Mouse (Mus musculus) granulocyte monocyte progenitor cell, adult 5-6 weeks (primary cell): ENCODE results near the gene Ehmt1. TPM values are rescaled to one million over a fixed set of nuclear protein-coding genes. Genes with fewer than 3 reads are reported as not detected.
A peak's percentile ranks its signal among the peaks of the same experiment; 100 is the strongest.

Experiments used
- ATAC-seq: replicated peaks from 2 replicates; pipeline ENCODE4 v1.8.0; 2016; ENCODE audit warnings: mild to moderate bottlenecking, moderate TSS enrichment, inconsistent platforms; ENCODE audit not compliant: poor library complexity, severe bottlenecking
- total RNA-seq, 2 experiments: library from RNA; stranded (forward) in 1 of 2; stranded (reverse) in 1 of 2; fragments of 200-712, 200-1000 nt in 1 of 2; fragments of >200 nt in 1 of 2; fragmentation: Nextera tagmentation in 1 of 2; gene quantifications; 2 replicates each; pipeline ENCODE4 v1.2.3; 2014 to 2017

Ehmt1 gene
- total RNA-seq (2014; fragmentation: Nextera tagmentation) (61.9 and 82.0 TPM in 2 replicates), total RNA-seq (2017) (91.2 and 105 TPM in 2 replicates)

DNA sequence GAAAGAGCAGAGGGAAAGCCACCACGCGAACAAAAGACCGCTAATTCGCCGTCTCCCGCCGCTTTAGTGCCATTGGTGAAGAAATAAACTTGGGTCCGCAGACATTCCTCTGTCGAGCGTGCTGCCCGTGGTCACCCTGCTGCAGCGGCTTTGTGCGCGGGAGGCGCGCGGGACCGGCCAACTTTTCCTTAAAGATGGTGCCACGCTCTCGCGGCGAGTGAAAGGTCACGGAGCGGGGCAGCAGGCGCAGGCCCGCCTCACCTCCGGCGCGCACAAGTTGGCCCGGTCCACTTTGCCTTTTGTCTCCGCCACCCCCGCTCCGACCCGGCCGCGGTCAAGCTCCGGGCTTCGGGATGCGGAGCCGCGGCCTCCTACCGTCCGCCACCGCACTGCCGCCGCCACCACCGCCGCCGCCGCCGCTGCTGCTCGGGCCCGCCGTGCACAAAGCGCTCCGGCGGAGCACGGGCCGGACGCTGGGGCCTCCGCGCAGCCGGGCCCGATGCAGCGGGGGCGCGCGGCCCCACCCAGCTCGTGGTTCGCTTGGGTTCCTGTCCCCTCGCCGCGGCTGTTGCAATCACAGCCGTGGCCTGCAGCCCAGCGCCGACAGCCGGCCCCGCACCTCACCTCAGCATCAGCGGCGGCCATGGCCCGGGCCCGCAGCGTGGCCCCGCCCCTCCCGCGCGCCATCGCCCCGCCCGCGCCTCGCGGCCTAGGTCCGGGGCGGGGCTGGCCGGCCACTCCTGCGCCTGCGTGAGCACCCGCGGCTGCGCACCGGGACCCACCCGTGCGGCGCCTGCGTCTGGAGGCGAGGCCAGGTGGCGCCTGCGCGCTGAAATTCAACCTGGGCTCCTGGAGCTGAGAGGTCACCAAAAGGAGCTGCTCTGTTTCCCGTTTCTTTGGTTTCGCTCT, at the start of gene Ehmt1:
TSS of gene Ehmt1 (minus strand) at position 685 of the 909 bp plus-strand sequence.
- ATAC-seq = peak; percentile 94

DNA sequence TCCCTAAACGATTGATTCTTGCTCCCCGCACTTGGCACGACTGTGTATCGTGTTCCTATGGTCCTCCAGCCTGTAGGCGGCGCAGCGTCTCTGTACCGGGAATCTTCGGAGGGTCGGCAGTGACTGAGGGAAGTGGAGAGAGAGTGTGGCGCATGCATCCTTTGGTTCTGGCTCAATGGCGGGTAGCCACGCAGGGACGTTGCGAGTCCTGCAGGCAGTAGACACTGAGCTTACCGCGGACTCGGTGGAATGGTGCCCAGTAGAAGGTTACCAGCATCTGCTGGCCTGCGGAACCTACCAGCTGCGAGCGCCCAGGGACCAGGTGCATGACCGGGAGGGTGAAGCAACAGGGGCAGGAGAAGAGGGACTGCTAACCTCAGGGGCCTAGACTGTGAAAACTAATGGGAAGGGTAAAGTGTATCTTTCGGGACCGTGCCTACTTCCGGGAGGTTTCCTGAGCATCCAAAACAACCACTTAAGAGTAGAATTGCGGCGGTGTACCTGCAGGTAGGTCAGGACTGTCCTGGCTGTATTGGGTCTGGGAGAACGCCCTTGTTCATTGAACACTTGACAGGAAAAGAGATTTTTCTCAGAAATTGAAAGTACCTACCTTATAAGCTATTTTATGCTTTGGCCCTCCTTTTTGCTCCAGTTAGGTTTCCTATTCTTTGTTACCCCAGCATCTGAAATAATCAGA, 43.0 kb upstream of the Ehmt1 start, which contains the start of gene Dph7:
TSS of gene Dph7 (plus strand) at position 97 of the 697 bp plus-strand sequence.
- peak; percentile 99 for ATAC-seq

DNA sequence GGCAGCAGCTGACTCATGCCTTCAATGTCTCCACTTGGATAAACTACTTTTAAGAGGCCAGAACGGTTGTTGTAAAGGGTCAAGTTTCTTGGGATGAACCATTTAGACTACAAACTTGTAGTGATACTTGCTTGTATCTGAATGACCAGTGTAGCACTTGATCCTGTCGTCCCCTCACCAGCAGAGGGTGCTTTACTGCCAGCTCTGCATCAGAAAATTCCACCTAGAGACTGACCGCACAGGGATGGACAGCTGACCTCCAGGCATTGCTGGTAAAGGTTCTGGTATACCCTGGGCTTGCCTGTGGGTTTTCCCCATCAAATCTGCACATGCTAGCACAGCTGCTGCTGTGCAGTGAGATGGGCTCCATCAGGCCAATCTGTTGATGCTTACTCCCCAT, 41.5 kb upstream of the Ehmt1 start:
- ATAC-seq = no peak

DNA sequence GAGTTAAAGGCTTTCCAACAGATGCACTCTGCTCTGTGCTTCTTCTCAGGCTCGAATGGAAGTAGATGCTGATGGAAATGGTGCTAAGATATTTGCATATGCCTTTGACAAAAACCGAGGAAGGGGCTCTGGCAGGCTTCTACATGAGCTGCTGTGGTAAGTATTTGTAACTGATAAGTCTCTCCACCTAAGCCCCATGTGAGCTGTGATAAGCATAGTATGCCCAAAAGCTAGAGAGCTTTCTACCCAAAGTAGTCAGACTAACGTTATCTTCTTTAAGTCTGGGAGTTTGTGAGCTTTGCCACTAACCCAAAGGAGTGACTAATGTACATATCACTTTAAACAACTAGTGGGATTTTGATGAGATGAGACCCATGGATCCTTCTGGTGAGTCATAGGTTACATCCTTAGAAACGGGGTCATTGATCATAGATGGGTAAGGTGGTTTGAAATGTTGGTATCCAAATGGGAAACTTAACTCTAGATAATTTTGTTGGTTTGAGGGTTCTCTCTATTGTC, 33.2 kb upstream of the Ehmt1 start:
- ATAC-seq = no peak

DNA sequence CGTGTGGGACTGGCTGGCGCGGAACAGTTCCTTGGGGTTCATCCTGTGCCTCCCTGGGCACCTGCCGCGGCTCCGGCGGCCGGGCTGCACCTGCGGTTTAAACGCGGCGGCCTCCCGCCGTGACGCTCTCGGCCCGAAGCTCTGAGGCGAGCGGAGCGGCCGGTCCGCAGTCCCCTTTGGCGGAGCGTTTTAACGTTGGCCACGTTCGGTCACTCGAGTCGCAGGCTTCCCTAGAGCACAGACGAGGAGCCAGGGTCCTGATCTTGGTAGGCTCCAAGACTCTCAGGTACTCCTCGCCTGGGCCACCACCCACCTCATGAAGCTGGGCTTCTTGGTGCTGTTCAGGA, 30.7 kb upstream of the Ehmt1 start:
- ATAC-seq = peak; percentile 21

DNA sequence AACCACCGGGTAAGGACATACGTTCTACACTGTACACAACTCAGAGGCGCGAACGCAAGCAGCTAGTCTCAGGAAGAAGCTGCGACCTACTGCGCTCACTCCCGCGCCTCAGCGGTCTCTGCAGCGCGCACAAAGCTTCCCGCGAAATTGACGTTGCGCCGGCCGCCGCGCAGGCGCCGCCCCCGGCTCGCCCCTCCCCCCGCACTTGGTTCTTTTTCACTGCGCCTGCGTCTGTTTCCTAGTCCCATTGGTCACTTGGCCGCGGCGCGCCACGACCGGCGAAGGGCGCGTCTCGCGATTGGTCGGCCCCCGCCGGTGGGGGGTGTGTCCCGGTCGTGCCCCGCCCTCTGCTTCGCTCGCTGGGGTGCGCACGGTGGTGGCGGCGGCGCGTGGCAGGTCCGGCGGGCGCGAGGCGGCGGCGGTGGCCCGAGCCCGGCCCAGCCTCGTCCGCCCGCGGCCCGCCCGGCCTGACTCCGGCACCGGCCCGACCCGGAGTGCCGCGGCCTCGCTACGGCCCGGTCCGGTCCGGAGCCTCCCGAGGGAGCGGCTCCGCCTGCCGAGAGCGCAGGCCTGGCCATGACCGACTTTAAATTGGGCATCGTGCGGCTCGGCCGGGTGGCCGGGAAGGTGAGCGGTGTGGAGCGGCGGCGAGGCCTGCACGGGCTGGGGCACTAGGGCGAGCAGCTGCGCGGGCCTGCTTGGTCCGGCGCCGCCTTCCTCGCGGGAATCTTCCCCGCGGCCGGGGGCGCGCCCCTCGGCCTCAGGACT, 30.2 kb upstream of the Ehmt1 start, which contains the start of gene Zmynd19:
TSS of gene Zmynd19 (plus strand) at position 372 of the 768 bp plus-strand sequence.
- ATAC-seq = peak; percentile 98

DNA sequence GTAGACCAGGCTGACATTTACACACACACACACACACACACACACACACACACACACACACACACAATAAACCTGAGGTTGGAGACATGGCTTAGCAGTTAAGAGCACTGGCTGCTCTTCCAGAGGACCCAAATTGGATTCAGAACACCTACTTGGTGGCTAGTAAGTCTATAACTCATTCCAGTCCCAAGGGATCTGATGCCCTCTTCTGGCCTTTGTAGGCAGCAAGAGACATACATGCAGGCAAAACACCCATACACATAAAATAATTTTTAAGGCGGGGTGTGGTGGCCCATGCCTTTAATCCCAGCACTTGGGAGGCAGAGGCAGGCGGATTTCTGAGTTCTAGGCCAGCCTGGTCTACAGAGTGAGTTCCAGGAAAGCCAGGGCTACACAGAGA, 24.9 kb upstream of the Ehmt1 start:
- peak; percentile 68 for ATAC-seq

DNA sequence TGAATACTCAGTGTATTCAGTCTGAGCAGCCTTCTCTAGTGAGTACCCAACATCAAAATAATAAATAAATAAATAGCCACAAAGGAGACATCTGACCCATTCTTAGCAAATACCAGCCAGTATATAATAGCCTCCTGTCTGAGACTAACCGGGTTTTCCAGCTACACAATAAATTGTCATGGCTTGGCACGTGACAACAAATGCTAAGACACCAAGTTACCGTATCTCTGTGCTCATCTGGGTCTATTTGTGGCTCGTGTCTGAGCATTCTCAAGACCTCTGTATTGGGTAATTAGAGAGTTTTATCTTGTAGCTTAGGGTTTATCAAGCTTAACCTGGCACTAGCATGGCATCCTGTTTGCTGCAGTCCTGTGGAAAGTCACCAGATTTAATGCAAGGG, 22.7 kb upstream of the Ehmt1 start:
- no peak for ATAC-seq

DNA sequence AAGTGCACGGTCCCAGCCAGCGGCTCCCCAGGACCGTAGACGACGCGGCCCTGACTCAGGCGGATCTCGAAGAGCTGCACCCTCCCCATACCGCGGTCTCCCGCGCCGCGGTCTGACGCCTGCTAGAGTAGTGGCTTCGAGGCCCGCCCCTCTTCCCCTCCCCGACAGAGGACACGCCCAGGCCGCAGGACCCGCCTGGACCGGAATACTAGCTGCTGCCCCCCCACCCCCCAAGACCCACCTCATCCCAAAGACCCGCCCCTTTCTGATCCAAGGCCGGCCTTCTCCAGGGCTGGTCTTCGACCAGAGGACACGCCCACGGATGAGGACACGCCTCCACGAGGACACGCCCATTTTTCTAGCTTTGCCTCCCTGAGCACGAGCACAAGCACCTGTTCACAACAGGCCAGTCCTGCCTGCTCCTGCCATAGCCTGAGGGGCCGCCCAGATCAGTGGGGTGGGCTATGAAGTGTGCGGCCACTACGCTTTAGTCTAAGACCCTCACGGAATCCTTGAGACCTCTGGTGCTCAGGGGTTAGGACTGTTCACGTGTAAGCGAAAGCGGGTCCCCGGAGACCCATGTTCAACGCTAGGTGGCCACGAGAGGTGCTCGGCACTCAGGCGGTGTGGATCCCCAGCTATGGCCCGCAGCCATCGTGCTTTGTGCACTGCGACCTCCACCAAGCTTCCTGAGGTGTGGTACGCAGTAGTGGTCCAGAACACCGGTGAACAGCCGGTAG, 15.8 kb upstream of the Ehmt1 start, which contains the start of gene Arrdc1:
TSS of gene Arrdc1 (minus strand) at position 196 of the 740 bp plus-strand sequence.
- ATAC-seq = peak; percentile 87

DNA sequence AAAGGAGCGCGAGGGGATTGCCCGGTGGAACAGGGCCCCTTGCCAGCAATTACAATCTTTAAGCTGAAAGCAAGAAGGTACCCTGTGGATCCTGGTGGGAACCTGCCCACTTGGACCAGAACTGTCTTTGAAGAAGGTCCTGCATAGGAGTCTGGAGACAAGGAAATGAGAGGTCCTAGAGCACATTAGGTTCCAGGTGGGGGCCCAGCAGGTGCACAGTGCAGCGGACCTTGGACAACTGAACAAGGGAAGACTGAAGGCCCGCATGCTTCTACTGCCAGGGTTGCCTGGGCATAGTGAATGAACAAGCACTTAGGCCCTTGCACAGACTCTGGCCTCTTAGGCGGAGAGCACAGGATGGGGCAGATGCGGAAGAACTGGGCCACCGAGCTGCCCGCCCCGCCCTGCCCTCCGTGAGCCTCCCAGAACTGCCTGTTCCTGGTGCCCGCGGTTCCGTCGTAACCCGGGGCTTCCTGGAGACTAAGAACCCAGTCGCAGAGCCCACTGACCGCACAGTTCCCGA, 15.1 kb upstream of the Ehmt1 start:
- peak; percentile 61 for ATAC-seq

DNA sequence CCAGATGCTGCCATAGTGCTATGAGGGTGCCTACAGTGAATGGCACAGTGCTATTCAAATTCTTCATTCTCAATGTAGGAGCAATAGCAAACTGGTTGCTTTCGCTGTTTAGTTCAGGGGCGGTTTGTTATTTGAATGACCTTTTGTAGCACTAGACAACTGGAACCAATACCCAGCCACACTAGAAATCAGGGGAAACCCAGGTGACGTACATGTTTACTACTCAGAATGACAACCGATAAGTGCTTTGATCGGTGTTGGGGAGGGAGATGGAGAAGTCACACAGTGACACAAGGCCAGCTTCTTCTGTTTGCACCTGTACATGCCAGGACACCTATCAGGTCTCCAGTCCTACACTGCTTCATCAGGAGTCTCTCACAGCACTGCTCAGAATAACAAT, 10.2 kb upstream of the Ehmt1 start:
- ATAC-seq = no peak

DNA sequence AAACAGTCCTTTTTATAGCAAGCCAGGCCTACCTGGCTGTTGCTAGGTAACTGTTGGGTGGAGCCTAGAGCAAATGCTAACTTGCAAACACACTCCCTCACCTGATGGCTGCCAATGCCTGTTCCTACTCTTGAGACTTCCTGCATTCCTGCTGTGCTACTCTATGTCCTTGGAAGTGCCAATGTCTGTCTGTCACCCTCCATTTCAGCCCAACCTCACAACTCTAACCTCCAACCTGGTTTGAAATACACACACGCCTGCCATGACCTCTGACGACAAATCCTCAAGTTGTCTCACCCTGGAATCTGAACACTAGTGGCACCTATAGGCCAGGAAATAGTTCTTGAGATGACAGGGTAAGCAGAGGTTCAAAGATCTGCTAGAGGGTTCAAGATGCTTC, 9.7 kb upstream of the Ehmt1 start:
- no peak for ATAC-seq

DNA sequence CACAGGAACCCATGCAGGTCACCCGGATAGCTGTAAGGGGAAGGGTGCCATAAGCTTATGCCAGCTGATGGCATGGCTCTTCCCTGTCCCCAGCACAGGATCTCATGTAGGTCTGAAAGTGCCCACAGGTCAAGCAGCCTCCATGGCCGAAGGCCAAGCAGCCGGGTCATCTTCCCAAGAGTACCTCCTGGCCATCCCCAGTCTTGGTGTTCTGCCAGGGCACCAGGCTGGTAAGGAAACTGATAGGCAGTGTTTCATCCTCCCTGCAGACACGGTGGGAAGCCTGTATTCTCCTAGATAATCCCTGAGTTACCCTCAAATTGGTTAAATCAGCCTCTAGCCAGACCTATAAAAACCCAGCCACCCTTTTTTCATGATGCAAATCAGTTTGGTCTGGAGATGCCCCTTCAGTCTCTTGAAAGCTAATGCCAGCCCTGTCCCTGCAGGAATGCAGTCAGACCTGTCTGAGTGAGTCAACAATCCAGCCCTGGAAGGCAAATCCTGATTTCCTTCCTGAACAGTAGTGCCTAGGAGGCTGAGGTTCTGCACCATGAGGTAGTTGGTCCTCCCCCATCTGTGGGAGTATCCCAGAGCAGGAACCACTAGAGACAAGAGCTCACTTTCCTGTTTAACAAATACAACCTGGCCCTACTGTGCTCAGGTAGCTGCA, 8.5 kb upstream of the Ehmt1 start:
- ATAC-seq = no peak

DNA sequence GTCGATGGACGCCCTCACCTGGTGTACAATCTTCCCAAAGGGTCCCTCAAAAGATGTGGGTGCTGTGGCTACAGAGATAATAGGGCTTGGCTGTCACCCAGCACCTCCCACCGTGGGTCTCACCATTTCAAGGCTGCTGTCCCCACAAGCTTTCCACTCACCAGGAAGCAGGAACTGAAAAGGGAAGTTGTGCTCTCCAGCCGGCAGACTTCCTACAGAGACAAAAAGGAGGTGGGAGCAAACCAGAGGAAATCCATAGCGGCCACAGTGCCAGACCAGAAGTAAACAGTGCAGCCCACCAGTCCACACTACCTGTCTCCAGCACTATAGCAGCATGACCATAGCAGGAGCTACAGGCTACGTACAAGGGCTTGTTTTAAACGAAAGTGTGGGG, 7.5 kb upstream of the Ehmt1 start:
- ATAC-seq = peak; percentile 77

DNA sequence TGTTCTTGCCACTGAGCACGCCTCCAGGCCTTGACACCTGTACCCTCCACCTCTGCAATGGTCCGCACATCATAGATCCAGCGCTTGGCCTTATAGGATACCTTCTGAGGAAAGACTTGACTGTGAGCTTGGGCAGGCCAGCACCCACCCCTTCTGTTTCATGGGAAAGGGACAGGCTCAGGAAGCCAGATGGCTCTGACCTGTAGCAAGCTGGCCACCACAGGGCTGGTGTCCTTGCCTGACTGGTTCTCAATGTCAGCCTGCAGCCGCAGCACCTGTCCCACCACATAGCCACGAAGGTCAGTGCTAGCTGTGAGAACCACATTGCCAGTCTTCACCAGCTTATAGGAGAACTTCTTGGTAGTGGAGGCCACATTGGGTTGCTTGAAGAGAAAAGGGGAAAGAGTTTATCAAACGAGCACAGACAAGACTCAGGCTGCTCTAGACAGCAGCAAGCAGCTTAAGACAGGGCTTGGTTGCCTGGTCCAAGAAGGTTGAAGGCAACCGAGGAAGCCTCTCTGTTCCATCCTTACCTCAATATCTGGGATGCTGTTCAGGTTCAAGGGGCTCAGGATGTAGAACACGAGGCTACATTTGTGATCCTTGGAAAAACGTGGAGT, 7.0 kb upstream of the Ehmt1 start:
- ATAC-seq = no peak

DNA sequence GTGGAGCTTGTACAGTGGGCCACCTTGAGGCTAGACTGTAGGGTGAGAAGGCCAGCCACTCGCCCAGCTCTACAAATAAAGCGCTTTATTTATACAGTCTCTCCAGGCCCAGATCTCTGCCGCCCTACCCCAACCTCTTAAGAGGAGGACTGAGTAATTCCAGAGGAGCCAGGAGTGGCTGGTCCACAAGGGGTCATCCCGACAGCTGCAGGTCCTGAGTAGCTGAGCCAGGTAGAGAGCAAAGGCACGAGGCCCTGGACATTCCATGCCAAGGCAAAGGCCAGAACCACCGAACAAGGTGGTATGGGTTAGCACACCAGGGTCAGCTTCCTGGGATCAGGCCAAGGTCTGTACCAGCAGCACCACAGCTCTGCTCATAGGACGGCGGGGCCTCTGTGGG, 5.9 kb upstream of the Ehmt1 start:
- no peak for ATAC-seq

DNA sequence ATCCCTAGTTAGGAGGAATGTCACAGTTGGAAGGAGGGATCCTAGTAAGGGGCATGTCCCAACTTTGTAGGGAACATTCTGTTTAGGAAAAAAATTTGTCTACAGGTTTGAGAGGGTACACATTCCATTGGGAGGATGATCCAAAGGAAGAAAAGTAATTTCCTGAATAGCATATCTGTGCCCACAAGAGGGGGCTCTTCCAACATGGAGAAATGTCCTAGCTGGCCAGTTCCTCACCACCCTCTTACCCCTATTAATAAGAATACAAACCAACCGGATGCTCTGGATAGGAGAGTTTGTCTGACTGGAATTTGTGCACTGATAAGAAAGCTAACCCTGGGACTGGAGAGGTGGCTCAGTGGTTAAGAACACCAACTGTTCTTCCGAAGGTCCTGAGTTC, 4.1 kb upstream of the Ehmt1 start:
- no peak for ATAC-seq

DNA sequence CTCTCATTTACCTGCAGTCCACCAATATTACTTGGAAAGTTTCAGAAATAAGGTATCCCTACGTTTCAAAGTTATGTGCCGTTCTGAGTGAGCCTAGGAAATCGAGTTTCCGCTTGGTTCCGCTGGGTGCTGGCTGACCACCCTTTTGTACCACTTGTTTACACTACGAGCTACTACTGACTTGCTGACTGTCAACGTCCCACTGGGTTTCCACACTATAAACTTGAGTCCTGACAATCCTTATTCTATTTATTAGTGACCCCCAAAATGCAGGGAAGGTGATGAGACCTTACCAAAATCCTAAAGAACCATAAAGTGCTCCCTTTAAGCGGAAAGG, 393 bp upstream of the Ehmt1 start:
- peak; percentile 33 for ATAC-seq

DNA sequence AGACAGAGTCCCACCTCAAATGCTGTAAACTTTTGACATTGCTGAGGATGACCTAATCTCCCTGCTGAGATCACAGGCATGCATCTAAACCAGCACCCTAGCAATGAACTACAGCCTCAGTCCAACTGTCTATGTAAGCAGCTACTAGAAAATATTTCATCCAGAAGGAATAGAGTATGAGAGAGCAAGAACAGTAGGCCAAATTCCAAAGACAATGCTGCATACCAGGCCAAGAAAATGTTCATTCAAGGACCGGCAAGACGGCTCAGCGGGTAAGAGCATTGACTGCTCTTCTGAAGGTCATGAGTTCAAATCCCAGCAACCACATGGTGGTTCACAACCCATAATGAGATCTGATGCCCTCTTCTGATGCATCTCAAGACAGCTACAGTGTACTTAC, 4.7 kb downstream of the Ehmt1 start:
- ATAC-seq = no peak
